Mouse (Mus musculus) left cerebral cortex, adult 18-20 months (tissue): ENCODE results near the gene Pcdh15. TPM values are rescaled to one million over a fixed set of nuclear protein-coding genes. Genes with fewer than 3 reads are reported as not detected.
A peak's percentile ranks its signal among the peaks of the same experiment; 100 is the strongest.

Source experiments
- DNase-seq, 2 experiments: peaks; one replicate each; pipeline ENCODE4 v3.0.0; 2021 to 2022; ENCODE audit warnings: low spot score in 2 of 2, mixed read lengths in 1 of 2
- total RNA-seq, 2 experiments: library from RNA; stranded (reverse); gene quantifications; 2 replicates each; pipeline ENCODE4 v1.2.3; 2021

Pcdh15 gene
- total RNA-seq, 2 experiments from 2014 or later = 23.6 to 24.2 TPM

DNA sequence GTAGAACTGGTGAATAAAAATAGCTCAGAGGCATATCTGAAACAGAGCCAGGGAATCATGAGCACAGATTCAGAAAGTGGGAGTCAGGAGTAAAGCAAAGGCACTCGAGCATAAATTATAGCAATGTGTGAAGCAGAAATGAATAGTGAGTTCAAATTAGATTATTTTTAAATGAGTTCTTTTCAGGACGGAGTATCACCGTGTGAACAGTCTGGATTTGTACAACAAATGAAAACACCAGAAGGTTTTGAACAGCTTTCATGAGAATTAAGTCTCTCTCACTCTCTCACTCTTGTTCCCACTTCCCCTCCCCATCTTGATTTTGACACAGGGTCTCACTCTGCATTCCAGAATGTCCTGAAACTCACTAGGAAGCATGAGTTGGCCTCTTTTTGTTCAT lies 1381.6 kb downstream of the Pcdh15 start:
- DNase-seq = no peak

DNA sequence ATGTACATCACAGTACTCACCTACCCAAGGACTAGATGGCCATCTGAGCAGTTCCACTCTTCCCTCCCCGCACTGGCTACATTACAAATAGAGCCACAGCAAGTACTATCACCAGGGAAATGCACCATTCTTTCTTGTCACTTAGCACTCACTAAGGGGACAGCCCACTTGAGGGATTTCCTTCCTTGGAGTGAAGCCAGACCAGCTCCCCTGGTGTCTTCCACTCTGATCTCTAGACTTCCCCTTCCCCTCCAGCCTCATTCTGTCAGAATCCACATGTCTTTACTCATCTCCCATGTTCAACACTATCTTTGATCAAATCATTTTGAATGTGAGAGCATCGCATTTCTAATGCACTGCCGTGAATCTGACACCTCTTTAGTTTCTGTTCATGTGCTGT lies 1413.2 kb downstream of the Pcdh15 start:
- DNase-seq = no peak

DNA sequence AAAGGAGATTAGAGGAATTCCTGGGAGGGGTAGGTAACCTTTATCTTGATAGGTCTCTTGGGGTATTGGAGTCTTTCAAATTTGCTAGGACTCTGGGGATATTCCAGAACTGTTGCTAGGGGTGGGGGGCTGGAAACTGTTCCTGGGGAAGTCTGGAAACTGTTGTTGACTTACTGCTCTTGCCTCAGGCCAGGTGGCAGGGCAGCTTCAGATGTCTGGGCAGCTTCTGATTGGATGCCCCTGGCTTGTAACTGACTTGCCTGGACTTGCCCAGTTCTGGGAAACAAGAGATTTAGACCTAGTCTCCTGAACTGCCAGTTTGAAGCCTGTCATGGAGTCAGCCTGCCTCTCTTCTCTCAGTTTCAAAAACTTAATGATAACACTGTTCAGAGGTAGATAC lies 1414.6 kb downstream of the Pcdh15 start:
- no peak for DNase-seq

DNA sequence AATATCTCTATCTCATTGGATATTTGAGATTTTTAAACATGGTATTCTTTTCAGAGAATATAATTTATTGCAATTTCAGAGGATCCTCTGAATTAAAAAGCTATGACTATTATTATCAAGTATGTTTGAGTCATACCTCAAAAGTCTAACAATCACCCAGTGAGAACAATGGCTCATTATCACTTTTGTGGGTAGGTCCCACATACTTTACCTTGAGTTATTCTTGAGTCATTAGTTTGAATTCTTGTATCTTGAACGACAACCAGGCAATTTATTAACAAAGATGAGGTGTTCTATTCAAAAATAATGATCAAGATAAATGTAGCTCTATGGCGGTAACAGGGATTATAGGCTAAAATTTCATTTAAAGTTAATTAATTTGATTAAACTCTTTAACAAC lies 1439.2 kb downstream of the Pcdh15 start:
- DNase-seq = no peak

DNA sequence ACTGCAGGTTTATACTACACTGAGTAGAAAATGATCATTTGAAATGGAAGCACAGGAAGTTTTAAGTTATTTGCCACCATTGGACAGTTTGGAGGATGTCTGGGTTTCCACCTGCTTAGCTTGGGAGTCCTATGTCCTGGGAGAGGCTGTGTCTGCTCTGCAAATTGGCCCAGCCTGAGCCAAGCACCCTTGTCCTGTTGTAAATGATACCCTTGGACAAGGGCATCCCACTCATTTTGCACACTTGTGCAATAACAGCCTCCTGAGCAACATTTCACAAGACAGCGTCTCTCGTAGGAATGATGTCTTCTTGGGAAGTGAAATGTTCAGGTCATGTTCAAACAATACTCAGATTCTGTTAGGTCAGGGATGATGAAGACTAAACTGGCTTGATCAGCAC lies 1456.2 kb downstream of the Pcdh15 start:
- no peak for DNase-seq

DNA sequence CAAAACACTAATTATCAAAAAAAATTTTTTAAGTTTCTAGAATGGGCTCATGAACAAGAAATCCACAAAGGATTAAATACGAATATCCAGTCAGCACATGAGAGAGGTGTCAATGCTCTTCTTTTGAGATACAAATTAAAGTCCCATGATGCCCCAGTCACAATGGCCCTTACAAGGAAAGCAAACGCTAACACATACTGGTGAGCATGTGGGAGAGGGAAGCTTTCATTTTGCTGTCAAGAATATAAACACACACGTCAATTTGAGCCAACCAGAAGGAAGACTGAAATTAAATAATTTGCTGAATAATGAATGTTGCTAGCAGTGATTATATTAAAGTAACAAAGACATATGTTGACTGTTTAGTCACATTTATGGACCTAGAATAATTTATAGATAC lies 1470.5 kb downstream of the Pcdh15 start:
- no peak for DNase-seq

DNA sequence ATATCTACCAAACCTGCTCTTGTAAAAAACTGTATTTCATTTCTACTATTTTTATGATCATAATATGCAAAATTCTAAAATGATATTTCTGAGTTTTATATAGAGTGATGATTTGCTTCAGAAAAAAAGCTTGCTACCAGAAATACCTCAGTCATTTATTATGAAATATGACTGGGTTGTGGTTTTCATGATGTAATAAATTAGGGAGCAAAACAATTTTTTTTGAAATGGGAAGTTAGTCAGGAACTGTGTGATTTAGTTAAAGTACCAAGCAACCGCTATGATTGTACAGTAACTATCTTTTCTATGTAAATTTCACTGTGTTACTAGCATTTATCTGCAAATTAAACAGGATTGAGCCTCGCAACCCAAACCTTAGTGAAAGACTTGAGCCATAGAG lies 1480.8 kb downstream of the Pcdh15 start:
- DNase-seq = no peak

DNA sequence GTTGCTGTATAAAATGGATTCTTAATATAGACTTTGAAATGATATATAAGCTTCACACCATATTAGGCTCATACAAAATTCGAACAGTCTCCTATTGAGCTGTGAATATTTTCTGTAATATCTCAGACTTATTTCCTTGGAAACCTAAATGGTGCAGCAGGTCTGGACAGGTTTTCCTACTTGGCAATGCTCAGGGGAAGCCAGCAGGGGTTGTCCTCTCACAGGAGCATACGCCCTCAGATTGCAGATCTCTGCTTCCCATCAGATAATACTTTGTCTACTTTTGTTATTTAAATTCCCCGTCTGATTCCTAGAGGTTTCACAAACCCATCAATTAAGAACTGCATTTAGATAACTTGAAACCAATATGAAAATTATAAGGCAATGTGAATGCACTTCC lies 1492.7 kb downstream of the Pcdh15 start:
- DNase-seq = no peak

DNA sequence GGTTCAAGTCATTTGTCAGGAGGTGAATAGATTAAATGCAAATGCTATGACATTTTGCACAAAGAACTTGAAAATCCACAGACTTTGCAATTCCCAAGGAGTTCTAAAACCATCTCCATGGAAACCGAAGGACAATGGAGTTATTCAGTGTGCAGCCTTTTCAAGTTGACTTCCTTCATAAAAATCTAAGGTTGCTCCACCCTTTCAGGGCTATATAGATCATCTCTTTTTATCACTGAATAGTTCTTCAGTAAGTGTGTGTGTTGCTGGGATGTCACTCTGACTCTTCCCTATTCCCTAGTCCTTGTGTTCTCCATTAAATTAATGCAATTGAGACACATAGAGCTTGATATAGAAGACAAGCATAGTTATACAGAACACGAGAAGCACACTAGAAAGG lies 1508.5 kb downstream of the Pcdh15 start:
- no peak for DNase-seq

DNA sequence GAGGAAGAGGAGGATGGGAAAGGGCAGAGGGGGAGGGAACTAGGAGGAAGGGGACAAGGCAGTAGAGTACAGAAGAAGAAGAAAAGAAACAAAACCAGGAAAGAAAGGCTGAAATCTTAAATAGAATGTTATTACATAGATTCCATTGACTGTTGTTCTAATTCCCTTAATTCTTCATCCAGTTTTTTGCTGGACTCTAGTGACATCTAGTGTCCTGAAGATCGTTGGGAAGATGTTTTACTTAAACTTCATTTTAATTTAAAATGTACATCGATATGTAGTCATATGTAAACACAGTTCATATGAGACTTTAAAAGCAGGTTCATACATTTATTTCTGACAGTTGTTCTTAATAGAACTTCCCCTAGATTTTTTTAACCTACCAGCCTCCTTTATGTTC lies 1522.7 kb downstream of the Pcdh15 start:
- no peak for DNase-seq

DNA sequence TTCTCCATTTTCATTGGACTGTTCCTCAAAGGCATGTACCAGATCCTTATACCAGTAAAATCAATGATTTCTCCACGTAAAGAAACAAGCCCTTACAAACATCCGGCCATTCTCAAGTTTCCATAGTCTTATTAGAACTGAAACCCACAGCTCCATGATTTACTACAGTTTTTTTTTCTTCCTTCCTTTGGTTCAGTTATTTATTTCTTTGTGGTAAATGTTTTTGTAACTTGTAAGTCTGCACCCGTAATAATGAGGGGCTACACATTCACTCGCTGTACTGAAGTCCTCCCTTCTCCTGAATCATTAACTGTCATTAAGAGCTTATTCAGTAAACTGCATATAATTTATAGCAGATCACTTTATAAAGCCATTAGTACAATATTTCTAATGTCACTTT lies 1526.6 kb downstream of the Pcdh15 start:
- no peak for DNase-seq

DNA sequence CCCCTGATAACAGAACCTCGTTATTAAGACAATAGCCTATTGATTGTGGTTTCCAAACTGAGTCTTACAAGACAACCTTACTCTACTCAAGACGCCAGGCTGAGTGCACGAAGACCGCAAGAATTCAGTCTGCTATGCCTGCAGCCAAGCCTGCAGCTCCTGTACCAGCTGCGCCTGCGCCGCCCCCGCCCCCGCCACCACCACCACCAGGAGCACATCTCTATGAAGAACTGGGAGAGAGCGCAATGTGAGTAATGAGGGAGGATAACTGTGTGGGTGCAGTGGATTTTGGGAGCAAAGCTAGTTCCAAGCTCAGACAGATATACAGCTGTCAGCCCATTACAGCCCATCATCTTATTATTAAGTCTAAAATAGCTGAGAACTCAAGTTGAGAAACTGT lies 1527.5 kb downstream of the Pcdh15 start:
- DNase-seq = peak in 1 of 2 experiments; percentile 7

DNA sequence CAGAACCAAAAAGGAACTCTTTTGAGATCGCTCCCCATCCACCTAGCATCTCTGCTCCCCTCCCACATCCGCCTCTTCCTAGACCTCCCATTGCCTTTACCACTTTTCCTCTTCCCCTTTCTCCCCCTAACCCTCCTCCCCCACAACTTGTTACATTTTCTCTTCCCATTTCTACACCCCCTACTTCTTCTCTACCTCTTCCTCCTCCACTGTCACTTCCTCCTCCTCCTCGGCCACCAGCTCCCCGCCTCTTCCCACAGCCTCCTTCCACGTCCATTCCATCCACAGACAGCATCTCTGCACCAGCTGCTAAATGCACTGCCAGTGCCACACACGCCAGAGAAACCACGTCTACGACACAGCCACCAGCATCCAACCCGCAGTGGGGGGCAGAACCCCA lies 1532.2 kb downstream of the Pcdh15 start:
- DNase-seq = no peak

DNA sequence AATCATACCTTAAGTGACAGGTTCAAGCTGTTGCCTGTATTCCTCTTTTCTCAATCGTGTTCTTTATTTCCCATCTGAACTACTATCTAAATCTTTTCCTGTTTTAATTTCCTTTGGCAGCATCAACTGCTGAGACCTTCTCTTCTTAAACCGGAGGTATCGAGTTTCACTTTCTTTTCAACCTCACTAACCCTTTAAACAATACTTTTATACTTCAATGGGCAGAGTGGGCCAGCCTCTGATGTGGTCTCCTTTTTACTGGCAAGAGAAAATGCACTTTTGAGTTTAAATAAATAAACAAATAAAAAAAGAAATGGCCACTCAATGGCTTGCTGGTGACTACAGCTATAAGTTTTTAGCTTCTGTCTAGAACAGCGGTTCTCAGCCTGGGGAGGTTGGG lies 1537.9 kb downstream of the Pcdh15 start:
- no peak for DNase-seq

DNA sequence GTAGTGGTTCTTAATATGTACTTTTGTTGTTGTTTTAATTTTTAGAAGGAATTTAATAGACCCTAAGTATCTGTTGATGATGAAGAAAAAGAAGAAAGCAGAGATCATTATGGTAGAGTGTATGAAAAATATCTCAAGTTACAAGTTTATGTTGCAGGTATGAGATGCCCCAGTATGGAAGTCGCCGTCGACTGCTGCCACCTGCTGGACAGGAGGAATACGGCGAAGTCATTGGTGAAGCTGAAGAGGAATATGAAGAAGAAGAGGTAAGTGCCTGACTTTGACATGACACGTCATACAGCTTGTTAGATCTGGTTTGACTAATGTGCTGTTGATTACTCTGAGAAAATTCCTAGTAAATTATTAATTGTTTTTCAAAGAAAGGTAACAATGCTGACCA lies 1543.0 kb downstream of the Pcdh15 start:
- DNase-seq = peak in 1 of 2 experiments; percentile 12

DNA sequence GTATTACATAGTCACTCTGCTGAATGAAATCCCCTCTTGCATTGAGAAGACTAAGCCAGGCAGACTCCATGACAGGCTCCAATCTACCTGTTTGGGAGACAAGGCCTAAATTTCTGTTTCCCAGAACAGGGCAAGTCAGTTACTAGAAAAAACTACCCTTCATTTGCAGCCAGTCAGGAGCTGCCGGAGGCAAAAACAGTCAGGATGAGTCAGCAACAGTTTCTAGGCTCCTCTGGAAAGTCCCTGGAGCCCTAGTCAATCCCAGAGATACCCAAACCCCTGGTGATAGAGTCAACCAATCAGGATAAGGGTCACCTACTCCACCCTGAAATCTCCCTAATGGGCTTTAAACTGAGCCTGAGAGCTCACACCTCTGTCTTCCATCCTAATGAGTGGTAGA lies 1564.0 kb downstream of the Pcdh15 start:
- no peak for DNase-seq

DNA sequence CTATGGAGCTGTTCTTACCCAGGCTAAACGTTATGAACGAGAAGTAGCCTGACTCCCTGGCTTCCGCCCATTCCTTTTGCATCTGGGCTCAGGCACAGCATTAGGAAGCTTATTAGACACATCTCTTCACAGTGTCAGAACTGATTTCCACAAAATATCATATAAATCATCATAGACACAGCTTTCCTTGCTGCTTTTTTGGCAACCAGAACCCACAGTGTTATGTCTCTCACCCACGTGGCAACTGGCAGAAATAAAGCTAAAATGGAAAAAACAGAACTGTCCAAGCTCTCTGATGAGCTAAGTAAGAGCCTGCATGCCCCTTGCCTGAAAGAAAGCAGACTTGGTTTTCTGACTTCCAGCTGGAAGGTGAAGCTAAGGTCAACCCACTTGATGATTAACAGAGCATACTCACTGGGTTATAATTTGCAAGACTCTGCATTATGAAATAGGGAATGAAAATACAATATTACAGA lies 1580.9 kb downstream of the Pcdh15 start:
- DNase-seq = peak in 1 of 2 experiments; percentile 3

DNA sequence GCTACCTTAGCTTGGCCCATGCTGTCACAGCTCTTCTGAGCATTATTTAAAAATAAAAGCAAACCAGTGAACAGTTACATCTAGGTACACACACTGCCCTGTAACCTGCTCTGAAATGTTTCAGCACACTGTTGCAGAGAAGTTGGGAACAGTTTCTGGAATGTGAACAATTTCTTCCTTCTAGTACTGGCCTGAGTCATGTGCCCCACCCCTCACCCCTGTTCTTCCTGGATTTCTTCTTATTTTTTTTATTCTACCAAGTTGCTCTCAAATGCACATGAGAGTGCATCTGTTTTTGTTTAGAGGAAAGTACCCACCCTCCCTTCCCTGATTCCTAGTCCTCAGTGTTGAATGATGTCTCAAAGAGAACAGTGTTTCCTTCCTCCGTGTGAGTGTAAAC lies 1581.4 kb downstream of the Pcdh15 start:
- DNase-seq = no peak
